Comparison of ENCODE assay signal across 8 mouse cellular contexts in genomic region chr6:108536546-108537317, GRCm38 (mm10).
A peak's percentile ranks its signal among the peaks of the same experiment; 100 is the strongest.
DNase-seq lines count a peak whose midpoint lies in the region; ATAC-seq lines count a peak whose summit lies in the region.

No protein-coding gene starts in this region.

- no peak overlapping the region for H3K4me2 ChIP-seq in embryonic facial prominence, embryonic 14.5 days (ENCODE audit: low read depth, low read length)
- no peak overlapping the region for H3K4me2 ChIP-seq in hindbrain, embryonic 14.5 days (replicated peaks)

- H3K9me3 ChIP-seq in embryonic facial prominence, embryonic 14.5 days (ENCODE audit: control insufficient read depth, low read length): no peaks in the 10 kb centered on the region
- H3K9me3 ChIP-seq in embryonic facial prominence, embryonic 10.5 days: no peaks in the 10 kb centered on the region
- no peaks in the 10 kb centered on the region for H3K9me3 ChIP-seq in hindbrain, embryonic 14.5 days (ENCODE audit: control insufficient read depth, low read length)

- ATAC-seq in embryonic facial prominence, embryonic 14.5 days (ENCODE audit: low read depth): peak; percentile 66
- peak; percentile 51 for ATAC-seq in megakaryocyte-erythroid progenitor cell, adult 5-6 weeks (replicated peaks; ENCODE audit: low FRiP score, low TSS enrichment, poor library complexity, severe bottlenecking)
- ATAC-seq in hindbrain, embryonic 14.5 days (ENCODE audit: low FRiP score): no peak

- peak; percentile 60 for DNase-seq in embryonic facial prominence, embryonic 14.5 days (ENCODE audit: low spot score)
- DNase-seq in embryonic facial prominence, embryonic 10.5 days (ENCODE audit: low spot score): no peak
- peak; percentile 86 for DNase-seq in T-cell, adult 2 months (ENCODE audit: low spot score)
- DNase-seq in induced T-regulatory cell, adult 2 months (ENCODE audit: low read depth): peak; percentile 90
- no peak for DNase-seq in hindbrain, embryonic 14.5 days (ENCODE audit: low spot score)
- no peak for DNase-seq in gastrocnemius, postnatal 25 days
- DNase-seq in cerebellum, adult 9-11 months: no peak

- no peak overlapping the region for H3K4me3 ChIP-seq in embryonic facial prominence, embryonic 14.5 days (ENCODE audit: low read depth, low read length)
- H3K4me3 ChIP-seq in embryonic facial prominence, embryonic 10.5 days: no peak overlapping the region
- no peak overlapping the region for H3K4me3 ChIP-seq in hindbrain, embryonic 14.5 days (replicated peaks; ENCODE audit: low read length)

- H3K4me1 ChIP-seq in embryonic facial prominence, embryonic 14.5 days (ENCODE audit: control insufficient read depth, insufficient read depth, low read length): peaks cover 4% of the 10 kb centered on the region; the same call in 1 of the 2 replicates
- H3K4me1 ChIP-seq in embryonic facial prominence, embryonic 10.5 days: peaks cover 10% of the 10 kb centered on the region
- 0 out of 2 replicates have a peak, but pooled peaks cover 4% of the 10 kb centered on the region for H3K4me1 ChIP-seq in hindbrain, embryonic 14.5 days (replicated peaks; ENCODE audit: control insufficient read depth, insufficient read depth, low read length)

- 62% methylated on average over 8 of the region's 8 CpGs for WGBS in embryonic facial prominence, embryonic 14.5 days
- 90% methylated on average over 8 of the region's 8 CpGs for WGBS in embryonic facial prominence, embryonic 10.5 days
- 91% methylated on average over 8 of the region's 8 CpGs for WGBS in hindbrain, embryonic 14.5 days

- H3K36me3 ChIP-seq in embryonic facial prominence, embryonic 14.5 days (ENCODE audit: control insufficient read depth, insufficient read depth, low read length): peaks cover under 1% of the 10 kb centered on the region; the same call in 1 of the 2 replicates
- peaks cover 7% of the 10 kb centered on the region; the same call in 1 of the 2 replicates for H3K36me3 ChIP-seq in embryonic facial prominence, embryonic 10.5 days (replicated peaks)
- H3K36me3 ChIP-seq in hindbrain, embryonic 14.5 days (replicated peaks; ENCODE audit: control insufficient read depth, insufficient read depth): no peaks in the 10 kb centered on the region

- H3K27me3 ChIP-seq in embryonic facial prominence, embryonic 14.5 days (replicated peaks; ENCODE audit: control insufficient read depth, insufficient read depth, low read length): no peaks in the 10 kb centered on the region
- H3K27me3 ChIP-seq in embryonic facial prominence, embryonic 10.5 days (replicated peaks; ENCODE audit: low read depth, poor library complexity, severe bottlenecking): no peaks in the 10 kb centered on the region
- no peaks in the 10 kb centered on the region for H3K27me3 ChIP-seq in hindbrain, embryonic 14.5 days (ENCODE audit: control insufficient read depth, insufficient read depth, low read length)

- no peak overlapping the region for H3K27ac ChIP-seq in embryonic facial prominence, embryonic 14.5 days (replicated peaks; ENCODE audit: low read depth, low read length)
- H3K27ac ChIP-seq in embryonic facial prominence, embryonic 10.5 days (replicated peaks): no peak overlapping the region
- H3K27ac ChIP-seq in hindbrain, embryonic 14.5 days: no peak overlapping the region

- H3K9ac ChIP-seq in embryonic facial prominence, embryonic 14.5 days (ENCODE audit: low read depth, low read length): no peak overlapping the region
- no peak overlapping the region for H3K9ac ChIP-seq in hindbrain, embryonic 14.5 days

Comparison
In these comparisons a context has a peak if more than half of its experiments do, and no peak if none do; other contexts are left out.
1. DNase-seq: peak in embryonic facial prominence, embryonic 14.5 days (single experiment), T-cell, adult 2 months (single experiment) and induced T-regulatory cell, adult 2 months (single experiment); none in embryonic facial prominence, embryonic 10.5 days (single experiment), hindbrain, embryonic 14.5 days (single experiment), gastrocnemius, postnatal 25 days (single experiment) and cerebellum, adult 9-11 months (single experiment).